Mouse (Mus musculus) intestine, embryonic 16.5 days (tissue): ENCODE measurements around the gene Dhdds. TPM values are rescaled to one million over a fixed set of nuclear protein-coding genes. Genes with fewer than 3 reads are reported as not detected.

Experiments used
- ATAC-seq: fragments of 200-750 bp; cut with Nextera tagmentation; 2 replicates; pipeline ENCODE4 v1.8.0; 2017; ENCODE audit warnings: moderate TSS enrichment, moderate library complexity
- H3K27ac ChIP-seq: fragments of 300-500 bp; sonication (generic); 2 replicates; pipeline ENCODE4 v1.5.1; 2014; ENCODE audit warnings: mild to moderate bottlenecking, low read length
- H3K27me3 ChIP-seq: fragments of 300-500 bp; sonication (generic); replicated peaks from 2 replicates; pipeline ENCODE4 v1.6.1; 2014; ENCODE audit warnings: low read length, control low read depth, mixed read lengths; ENCODE audit not compliant: control insufficient read depth, insufficient read depth
- H3K36me3 ChIP-seq: fragments of 300-500 bp; sonication (generic); 2 replicates; pipeline ENCODE4 v1.6.1; 2014; ENCODE audit warnings: low read length, control low read depth; ENCODE audit not compliant: control insufficient read depth, insufficient read depth
- H3K4me1 ChIP-seq: fragments of 300-500 bp; sonication (generic); 2 replicates; pipeline ENCODE4 v1.6.1; 2014; ENCODE audit warnings: low read length, control low read depth, mixed read lengths; ENCODE audit not compliant: control insufficient read depth, insufficient read depth
- H3K4me2 ChIP-seq: fragments of 300-500 bp; sonication (generic); 2 replicates; pipeline ENCODE4 v1.6.1; 2014; ENCODE audit warnings: low read depth, low read length, control low read depth
- H3K4me3 ChIP-seq: fragments of 300-500 bp; sonication (generic); 2 replicates; pipeline ENCODE4 v1.5.1; 2014; ENCODE audit warnings: mild to moderate bottlenecking, low read length
- H3K9ac ChIP-seq: fragments of 300-500 bp; sonication (generic); 2 replicates; pipeline ENCODE4 v1.6.1; 2014; ENCODE audit warnings: low read depth, low read length
- H3K9me3 ChIP-seq: fragments of 300-500 bp; sonication (generic); 2 replicates; pipeline ENCODE4 v1.6.1; 2016; ENCODE audit warnings: low read length, control low read depth; ENCODE audit not compliant: control insufficient read depth
- WGBS: fragments of 180-500 bp; shearing (Covaris S2); extraction: QIAGEN DNeasy Blood & Tissue Kit; methylation state at CpG from one replicate; pipeline ENCODE4 v1.1.7; 2014; 5-methylcytosine and 5-hydroxymethylcytosine counted together
- polyA plus RNA-seq: library from polyadenylated mRNA; unstranded; fragments of >200 nt; fragmentation: Nextera tagmentation; extraction: Ambion mirVana; gene quantifications from 2 replicates; pipeline ENCODE4 v1.2.1, GENCODE M21; 2015

Dhdds gene
- polyA plus RNA-seq, result 41.3 and 45.4 TPM in 2 replicates

- Histone ChIP-seq H3K4me1 (peaks cover 5% of the 10 kb centered on the region), H3K9me3 (no peaks in the 10 kb centered on the region), H3K9ac (peak within 1 kb of the TSS; percentile 78), H3K4me3 (peak within 1 kb of the TSS; percentile 72), H3K4me2 (peak within 1 kb of the TSS; percentile 83), H3K27ac (peak within 1 kb of the TSS; percentile 36), H3K36me3 (peaks cover 5% of the 10 kb centered on the region; the same call in 1 of the 2 replicates), H3K27me3 (no peaks in the 10 kb centered on the region)
- ATAC-seq, result peak; percentile 99
- WGBS, result 1% methylated on average over 49 of the region's 49 CpGs
Measured at GRCm38 (mm10) chr4:134000466-134001438, at the start of gene Dhdds. Gene Dhdds, minus strand, starts transcription at chr4:134000918.

- WGBS, result 65% methylated on average over 5 of the region's 5 CpGs
- H3K27me3 ChIP-seq, result no peaks in the 10 kb centered on the region
- peaks cover 2% of the 10 kb centered on the region for H3K4me1 ChIP-seq
- no peak for ATAC-seq
- H3K9me3 ChIP-seq, result no peaks in the 10 kb centered on the region
- no peak overlapping the region for H3K9ac ChIP-seq
- no peak overlapping the region for H3K4me3 ChIP-seq
- no peak overlapping the region for H3K4me2 ChIP-seq
- H3K36me3 ChIP-seq, result no peaks in the 10 kb centered on the region
- H3K27ac ChIP-seq, result no peak overlapping the region
Measured at GRCm38 (mm10) chr4:134047648-134048047, 46.9 kb upstream of the Dhdds start.

GRCm38 (mm10) chr4:134043041-134043440 is 42.3 kb upstream of the Dhdds start:
- Histone ChIP-seq H3K9ac (no peak overlapping the region), H3K36me3 (no peaks in the 10 kb centered on the region), H3K4me3 (no peak overlapping the region), H3K4me2 (no peak overlapping the region), H3K9me3 (no peaks in the 10 kb centered on the region), H3K27ac (no peak overlapping the region), H3K27me3 (no peaks in the 10 kb centered on the region), H3K4me1 (0 out of 2 replicates have a peak, but pooled peaks cover 3% of the 10 kb centered on the region)
- ATAC-seq, result no peak
- 64% methylated on average over 2 of the region's 2 CpGs for whole genome bisulfite sequencing

- no peak overlapping the region for H3K27ac ChIP-seq
Measured at GRCm38 (mm10) chr4:134041317-134042123, 40.8 kb upstream of the Dhdds start.

GRCm38 (mm10) chr4:134035953-134036352 is 35.2 kb upstream of the Dhdds start:
- Histone ChIP-seq H3K36me3 (no peaks in the 10 kb centered on the region), H3K27ac (no peak overlapping the region), H3K4me3 (no peak overlapping the region), H3K4me2 (no peak overlapping the region), H3K4me1 (no peaks in the 10 kb centered on the region), H3K9ac (no peak overlapping the region), H3K9me3 (no peaks in the 10 kb centered on the region), H3K27me3 (no peaks in the 10 kb centered on the region)
- WGBS, result 5% methylated on average over 16 of the region's 16 CpGs
- peak; percentile 60 for ATAC-seq

More at GRCm38 (mm10) chr4:134041317-134042123, 40.8 kb upstream of the Dhdds start:
- 0 out of 2 replicates have a peak, but pooled peaks have one; percentile 36 for ATAC-seq
- Histone ChIP-seq H3K9ac (no peak overlapping the region), H3K4me3 (no peak overlapping the region), H3K36me3 (no peaks in the 10 kb centered on the region), H3K27me3 (no peaks in the 10 kb centered on the region), H3K4me2 (no peak overlapping the region), H3K4me1 (0 out of 2 replicates have a peak, but pooled peaks cover 3% of the 10 kb centered on the region), H3K9me3 (no peaks in the 10 kb centered on the region)
- WGBS, result 40% methylated on average over 9 of the region's 9 CpGs

GRCm38 (mm10) chr4:134025802-134026201 is 25.1 kb upstream of the Dhdds start:
- Histone ChIP-seq H3K9ac (no peak overlapping the region), H3K4me3 (no peak overlapping the region), H3K27ac (no peak overlapping the region), H3K9me3 (no peaks in the 10 kb centered on the region), H3K27me3 (no peaks in the 10 kb centered on the region), H3K4me2 (no peak overlapping the region), H3K36me3 (no peaks in the 10 kb centered on the region), H3K4me1 (no peaks in the 10 kb centered on the region)
- ATAC-seq, result no peak
- 58% methylated on average over 9 of the region's 9 CpGs for WGBS

GRCm38 (mm10) chr4:134020621-134021020 is 19.9 kb upstream of the Dhdds start:
- no peaks in the 10 kb centered on the region for H3K9me3 ChIP-seq
- no peak overlapping the region for H3K4me2 ChIP-seq
- no peaks in the 10 kb centered on the region for H3K36me3 ChIP-seq
- peaks cover 35% of the 10 kb centered on the region for H3K27me3 ChIP-seq
- H3K4me1 ChIP-seq, result peaks cover 12% of the 10 kb centered on the region
- whole genome bisulfite sequencing, result 3% methylated on average over 11 of the region's 11 CpGs
- no peak overlapping the region for H3K9ac ChIP-seq
- no peak for ATAC-seq
- no peak overlapping the region for H3K4me3 ChIP-seq
- no peak overlapping the region for H3K27ac ChIP-seq

GRCm38 (mm10) chr4:134019641-134020351 is 19.1 kb upstream of the Dhdds start:
- H3K27ac ChIP-seq, result no peak overlapping the region
- H3K27me3 ChIP-seq, result peaks cover 35% of the 10 kb centered on the region
- no peak overlapping the region for H3K4me3 ChIP-seq
- H3K36me3 ChIP-seq, result no peaks in the 10 kb centered on the region
- H3K4me1 ChIP-seq, result peaks cover 12% of the 10 kb centered on the region
- no peak for ATAC-seq
- H3K9ac ChIP-seq, result no peak overlapping the region
- no peaks in the 10 kb centered on the region for H3K9me3 ChIP-seq
- WGBS, result 2% methylated on average over 16 of the region's 16 CpGs
- no peak overlapping the region for H3K4me2 ChIP-seq
